Mouse (Mus musculus): ENCODE measurements around the gene Tssk6. TPM values are rescaled to one million over a fixed set of nuclear protein-coding genes. Genes with fewer than 3 reads are reported as not detected.
A peak's percentile ranks its signal among the peaks of the same experiment; 100 is the strongest.

Gene Tssk6
- polyA plus RNA-seq, 1 experiment from 2014 or later, result 2.7 TPM

- Histone ChIP-seq H3K4me1 (peaks cover 34% of the 10 kb centered on the region), H3K27me3 (ENCODE audit: insufficient read depth, poor library complexity, severe bottlenecking) (no peaks in the 10 kb centered on the region), H3K9me3 (no peaks in the 10 kb centered on the region), H3K36me3 (peaks cover 99% of the 10 kb centered on the region), H3K4me3 (no peak overlapping the region), H3K27ac (no peak overlapping the region)
- DNase-seq (ENCODE audit: low spot score), result no peak
- WGBS, result 90% methylated on average over 12 of the region's 12 CpGs
Observed at GRCm38 (mm10) chr8:69912478-69913074, 10.6 kb downstream of the Tssk6 start.

- no peak for DNase-seq (ENCODE audit: low spot score)
- peaks cover 85% of the 10 kb centered on the region for H3K36me3 ChIP-seq
- WGBS, result 78% methylated on average over 4 of the region's 4 CpGs
Observed at GRCm38 (mm10) chr8:69914526-69914925, 12.5 kb downstream of the Tssk6 start.

GRCm38 (mm10) chr8:69915748-69916147 is 13.8 kb downstream of the Tssk6 start:
- Histone ChIP-seq H3K36me3 (peaks cover 75% of the 10 kb centered on the region), H3K27ac (peak overlapping the region; percentile 75), H3K4me1 (peaks cover 54% of the 10 kb centered on the region), H3K27me3 (ENCODE audit: insufficient read depth, poor library complexity, severe bottlenecking) (no peaks in the 10 kb centered on the region), H3K9me3 (no peaks in the 10 kb centered on the region), H3K4me3 (no peak overlapping the region)
- WGBS, result 26% methylated on average over 5 of the region's 5 CpGs
- DNase-seq (ENCODE audit: low spot score), result peak; percentile 91

More at GRCm38 (mm10) chr8:69914526-69914925, 12.5 kb downstream of the Tssk6 start:
- H3K27ac ChIP-seq, result peak overlapping the region; percentile 75
- H3K9me3 ChIP-seq, result no peaks in the 10 kb centered on the region
- peaks cover 41% of the 10 kb centered on the region for H3K4me1 ChIP-seq
- no peak overlapping the region for H3K4me3 ChIP-seq
- H3K27me3 ChIP-seq (ENCODE audit: insufficient read depth, poor library complexity, severe bottlenecking), result no peaks in the 10 kb centered on the region

GRCm38 (mm10) chr8:69918506-69918905 is 16.5 kb downstream of the Tssk6 start:
- no peak overlapping the region for H3K4me3 ChIP-seq
- peaks cover 78% of the 10 kb centered on the region for H3K4me1 ChIP-seq
- peaks cover 48% of the 10 kb centered on the region for H3K36me3 ChIP-seq
- no peaks in the 10 kb centered on the region for H3K9me3 ChIP-seq
- H3K27ac ChIP-seq, result no peak overlapping the region
- DNase-seq (ENCODE audit: low spot score), result no peak
- no peaks in the 10 kb centered on the region for H3K27me3 ChIP-seq (ENCODE audit: insufficient read depth, poor library complexity, severe bottlenecking)

- Histone ChIP-seq H3K27me3 (ENCODE audit: insufficient read depth, poor library complexity, severe bottlenecking) (no peaks in the 10 kb centered on the region), H3K4me3 (no peak overlapping the region), H3K27ac (0 out of 2 replicates have a peak overlapping the region, but pooled peaks have one; percentile 29), H3K9me3 (no peaks in the 10 kb centered on the region), H3K36me3 (peaks cover 48% of the 10 kb centered on the region), H3K4me1 (peaks cover 83% of the 10 kb centered on the region)
- peak; percentile 92 for DNase-seq (ENCODE audit: low spot score)
- WGBS, result 58% methylated on average over 1 of the region's 1 CpGs
Observed at GRCm38 (mm10) chr8:69919010-69919409, 17.0 kb downstream of the Tssk6 start.

- Histone ChIP-seq H3K27ac (peak overlapping the region; percentile 74), H3K36me3 (peaks cover 38% of the 10 kb centered on the region), H3K9me3 (no peaks in the 10 kb centered on the region), H3K27me3 (ENCODE audit: insufficient read depth, poor library complexity, severe bottlenecking) (no peaks in the 10 kb centered on the region), H3K4me3 (no peak overlapping the region), H3K4me1 (peaks cover 75% of the 10 kb centered on the region)
- DNase-seq (ENCODE audit: low spot score), result peak; percentile 88
- 42% methylated on average over 11 of the region's 11 CpGs for WGBS
Observed at GRCm38 (mm10) chr8:69919876-69920662, 18.1 kb downstream of the Tssk6 start.

GRCm38 (mm10) chr8:69921141-69921540 is 19.2 kb downstream of the Tssk6 start:
- H3K27me3 ChIP-seq (ENCODE audit: insufficient read depth, poor library complexity, severe bottlenecking), result no peaks in the 10 kb centered on the region
- peak overlapping the region; percentile 74 for H3K27ac ChIP-seq
- no peaks in the 10 kb centered on the region for H3K9me3 ChIP-seq
- peaks cover 28% of the 10 kb centered on the region for H3K36me3 ChIP-seq
- peaks cover 70% of the 10 kb centered on the region for H3K4me1 ChIP-seq
- H3K4me3 ChIP-seq, result no peak overlapping the region
- 90% methylated on average over 2 of the region's 2 CpGs for WGBS
- DNase-seq (ENCODE audit: low spot score), result no peak

GRCm38 (mm10) chr8:69923986-69924385 is 22.0 kb downstream of the Tssk6 start:
- no peaks in the 10 kb centered on the region for H3K27me3 ChIP-seq (ENCODE audit: insufficient read depth, poor library complexity, severe bottlenecking)
- 32% methylated on average over 1 of the region's 1 CpGs for WGBS
- H3K9me3 ChIP-seq, result no peaks in the 10 kb centered on the region
- no peak for DNase-seq (ENCODE audit: low spot score)
- H3K4me1 ChIP-seq, result peaks cover 50% of the 10 kb centered on the region
- no peak overlapping the region for H3K4me3 ChIP-seq
- peaks cover 33% of the 10 kb centered on the region for H3K36me3 ChIP-seq
- H3K27ac ChIP-seq, result no peak overlapping the region

GRCm38 (mm10) chr8:69926901-69927300 is 24.9 kb downstream of the Tssk6 start:
- Histone ChIP-seq H3K4me3 (no peak overlapping the region), H3K4me1 (peaks cover 26% of the 10 kb centered on the region), H3K36me3 (peaks cover 31% of the 10 kb centered on the region), H3K27me3 (ENCODE audit: insufficient read depth, poor library complexity, severe bottlenecking) (no peaks in the 10 kb centered on the region), H3K9me3 (no peaks in the 10 kb centered on the region), H3K27ac (no peak overlapping the region)
- no peak for DNase-seq (ENCODE audit: low spot score)

GRCm38 (mm10) chr8:69933811-69934210 is 31.8 kb downstream of the Tssk6 start:
- Histone ChIP-seq H3K27me3 (ENCODE audit: insufficient read depth, poor library complexity, severe bottlenecking) (no peaks in the 10 kb centered on the region), H3K27ac (no peak overlapping the region), H3K4me3 (no peak overlapping the region), H3K9me3 (no peaks in the 10 kb centered on the region), H3K36me3 (peaks cover 36% of the 10 kb centered on the region), H3K4me1 (peaks cover 45% of the 10 kb centered on the region)
- 68% methylated on average over 2 of the region's 2 CpGs for WGBS
- DNase-seq (ENCODE audit: low spot score), result no peak

- H3K9me3 ChIP-seq, result no peaks in the 10 kb centered on the region
- H3K27ac ChIP-seq, result 0 out of 2 replicates have a peak overlapping the region, but pooled peaks have one; percentile 89
- H3K36me3 ChIP-seq, result peaks cover 35% of the 10 kb centered on the region
- H3K27me3 ChIP-seq (ENCODE audit: insufficient read depth, poor library complexity, severe bottlenecking), result no peaks in the 10 kb centered on the region
- no peak overlapping the region for H3K4me3 ChIP-seq
- peaks cover 52% of the 10 kb centered on the region for H3K4me1 ChIP-seq
- WGBS, result 80% methylated on average over 5 of the region's 5 CpGs
- no peak for DNase-seq (ENCODE audit: low spot score)
Observed at GRCm38 (mm10) chr8:69934582-69934981, 32.6 kb downstream of the Tssk6 start.

- no peaks in the 10 kb centered on the region for H3K9me3 ChIP-seq
- peak overlapping the region; percentile 89 for H3K27ac ChIP-seq
- H3K27me3 ChIP-seq (ENCODE audit: insufficient read depth, poor library complexity, severe bottlenecking), result no peaks in the 10 kb centered on the region
- 87% methylated on average over 3 of the region's 3 CpGs for WGBS
- peaks cover 60% of the 10 kb centered on the region for H3K4me1 ChIP-seq
- peaks cover 35% of the 10 kb centered on the region for H3K36me3 ChIP-seq
- DNase-seq (ENCODE audit: low spot score), result no peak
- no peak overlapping the region for H3K4me3 ChIP-seq
Observed at GRCm38 (mm10) chr8:69935431-69935830, 33.4 kb downstream of the Tssk6 start.

GRCm38 (mm10) chr8:69936050-69936794 is 34.2 kb downstream of the Tssk6 start:
- peaks cover 35% of the 10 kb centered on the region for H3K36me3 ChIP-seq
- H3K4me3 ChIP-seq, result no peak overlapping the region; the same call in 1 of the 2 replicates
- DNase-seq (ENCODE audit: low spot score), result peak; percentile 94
- peaks cover 66% of the 10 kb centered on the region for H3K4me1 ChIP-seq
- H3K9me3 ChIP-seq, result no peaks in the 10 kb centered on the region
- H3K27me3 ChIP-seq (ENCODE audit: insufficient read depth, poor library complexity, severe bottlenecking), result no peaks in the 10 kb centered on the region
- WGBS, result 54% methylated on average over 7 of the region's 7 CpGs
- H3K27ac ChIP-seq, result peak overlapping the region; percentile 89
